Mouse (Mus musculus) heart, adult 2 months (tissue): Measurements from ENCODE around the gene Fanci. TPM values are rescaled to one million over a fixed set of nuclear protein-coding genes. Genes with fewer than 3 reads are reported as not detected.

Experiments
- DNase-seq, 2 experiments: peaks; one replicate each; pipeline ENCODE4 v3.0.0; 2021
- H3K27ac ChIP-seq: fragments of 200-600 bp; 2 replicates; pipeline ENCODE4 v1.8.1; 2022
- H3K27me3 ChIP-seq: fragments of 200-500 bp; 2 replicates; pipeline ENCODE4 v1.6.1; 2012; ENCODE audit warnings: mild to moderate bottlenecking, low read length, inconsistent platforms, mixed read lengths; ENCODE audit not compliant: control insufficient read depth, insufficient read depth
- H3K36me3 ChIP-seq: fragments of 200-500 bp; 2 replicates; pipeline ENCODE4 v1.6.1; 2012; ENCODE audit warnings: low read length, inconsistent platforms; ENCODE audit not compliant: control insufficient read depth, insufficient read depth
- H3K4me1 ChIP-seq: fragments of 200-500 bp; 2 replicates; pipeline ENCODE4 v1.6.1; 2011; ENCODE audit warnings: low read length; ENCODE audit not compliant: control insufficient read depth, insufficient read depth
- H3K4me3 ChIP-seq: fragments of 200-600 bp; 2 replicates; pipeline ENCODE4 v1.8.1; 2022
- H3K79me2 ChIP-seq: fragments of 200-500 bp; replicated peaks from 2 replicates; pipeline ENCODE4 v1.6.1; 2012; ENCODE audit warnings: mild to moderate bottlenecking, inconsistent platforms, low read length, moderate library complexity, mixed read lengths; ENCODE audit not compliant: control insufficient read depth, insufficient read depth
- H3K9ac ChIP-seq: fragments of 200-500 bp; 2 replicates; pipeline ENCODE4 v1.6.1; 2012; ENCODE audit warnings: low read depth, mild to moderate bottlenecking, control low read depth, inconsistent platforms, low read length, mixed read lengths
- CTCF ChIP-seq: fragments of 200-600 bp; IDR thresholded peaks from 2 replicates; pipeline ENCODE4 v1.8.1; 2022; ENCODE audit warnings: antibody characterized with exemption, mild to moderate bottlenecking, moderate library complexity
- EP300 ChIP-seq: fragments of 200-500 bp; IDR thresholded peaks from 2 replicates; pipeline ENCODE4 v1.6.1; 2011; ENCODE audit warnings: low read depth, low read length, control low read depth; ENCODE audit not compliant: insufficient read depth
- POLR2A ChIP-seq: fragments of 200-500 bp; IDR thresholded peaks from 2 replicates; pipeline ENCODE4 v1.6.1; 2011; ENCODE audit warnings: mild to moderate bottlenecking, low read depth, low read length, control low read depth; ENCODE audit not compliant: insufficient read depth
- WGBS: fragments of 180-500 bp; shearing (Covaris S2); methylation state at CpG from one replicate; pipeline ENCODE4 v1.1.7; 2018; 5-methylcytosine and 5-hydroxymethylcytosine counted together
- intact Hi-C: fragments of 180-260 bp; cut with DNase I; formaldehyde crosslinking; loops from one replicate; pipeline ENCODE4 v1.15.1; 2025
- polyA plus RNA-seq: library from polyadenylated mRNA; depleted of rRNA; stranded (reverse); fragments of >200 nt; gene quantifications from 2 replicates; pipeline ENCODE4 v1.2.3, GENCODE M21; 2012
- total RNA-seq, 2 experiments: library from RNA; stranded (reverse); gene quantifications; 2 replicates each; pipeline ENCODE4 v1.2.3; 2021

Gene Fanci
- total and polyA plus RNA-seq, 3 experiments: 0.08 to 0.34 (median 0.23) TPM

GRCm38 (mm10) chr7:79363370-79364043, 28.2 kb upstream of the Fanci start:
- DNase-seq: peak; percentile 48 to 79
- no peaks in the 10 kb centered on the region for H3K79me2 ChIP-seq
- TF ChIP-seq POLR2A: no peak
- TF ChIP-seq EP300: peak; percentile 66; the same call in 1 of the 2 replicates
- TF ChIP-seq CTCF: no peak
- 0 out of 2 replicates have a peak overlapping the region, but pooled peaks have one; percentile 26 for H3K27ac ChIP-seq
- no peaks in the 10 kb centered on the region for H3K36me3 ChIP-seq
- intact Hi-C loops: no loop called here
- no peaks in the 10 kb centered on the region for H3K27me3 ChIP-seq
- peaks cover 11% of the 10 kb centered on the region for H3K4me1 ChIP-seq
- no peak overlapping the region for H3K9ac ChIP-seq
- no peak overlapping the region for H3K4me3 ChIP-seq
- WGBS: 25% methylated on average over 8 of the region's 8 CpGs

GRCm38 (mm10) chr7:79368664-79369063, 23.1 kb upstream of the Fanci start:
- WGBS: 48% methylated on average over 5 of the region's 5 CpGs
- intact Hi-C loops: no loop called here

GRCm38 (mm10) chr7:79369416-79369815, 22.3 kb upstream of the Fanci start:
- no peaks in the 10 kb centered on the region for H3K4me1 ChIP-seq

More at GRCm38 (mm10) chr7:79368664-79369063, 23.1 kb upstream of the Fanci start:
- Histone ChIP-seq H3K79me2 (no peaks in the 10 kb centered on the region), H3K4me1 (0 out of 2 replicates have a peak, but pooled peaks cover 2% of the 10 kb centered on the region), H3K9ac (no peak overlapping the region), H3K27ac (no peak overlapping the region), H3K4me3 (no peak overlapping the region), H3K27me3 (no peaks in the 10 kb centered on the region), H3K36me3 (no peaks in the 10 kb centered on the region)
- DNase-seq: no peak
- TF ChIP-seq CTCF: no peak
- no peak for TF ChIP-seq POLR2A
- no peak for TF ChIP-seq EP300

GRCm38 (mm10) chr7:79371321-79371879, 20.3 kb upstream of the Fanci start:
- Histone ChIP-seq H3K9ac (no peak overlapping the region), H3K27ac (no peak overlapping the region), H3K4me3 (no peak overlapping the region), H3K4me1 (0 out of 2 replicates have a peak, but pooled peaks cover 1% of the 10 kb centered on the region), H3K79me2 (no peaks in the 10 kb centered on the region), H3K27me3 (no peaks in the 10 kb centered on the region), H3K36me3 (no peaks in the 10 kb centered on the region)
- intact Hi-C loops: loop anchor here (1.0 to 5.0 kb wide), 3 partner anchors 96 to 224 kb away; partner anchors contain the start of gene Polg
- TF ChIP-seq EP300 (peak; percentile 51; the same call in 1 of the 2 replicates), POLR2A (no peak), CTCF (peak; percentile 94)
- peak; percentile 50 to 74 for DNase-seq
- whole genome bisulfite sequencing: 19% methylated on average over 10 of the region's 10 CpGs

More at GRCm38 (mm10) chr7:79369416-79369815, 22.3 kb upstream of the Fanci start:
- Histone ChIP-seq H3K9ac (no peak overlapping the region), H3K4me3 (no peak overlapping the region), H3K36me3 (no peaks in the 10 kb centered on the region), H3K27ac (no peak overlapping the region), H3K27me3 (no peaks in the 10 kb centered on the region), H3K79me2 (no peaks in the 10 kb centered on the region)
- no peak for DNase-seq
- 61% methylated on average over 4 of the region's 4 CpGs for WGBS
- intact Hi-C loops: no loop called here
- TF ChIP-seq CTCF: no peak
- no peak for TF ChIP-seq EP300
- TF ChIP-seq POLR2A: no peak

- no peak overlapping the region for H3K9ac ChIP-seq
- no peaks in the 10 kb centered on the region for H3K36me3 ChIP-seq
- H3K4me1 ChIP-seq: 0 out of 2 replicates have a peak, but pooled peaks cover 1% of the 10 kb centered on the region
- intact Hi-C loops: loop anchor here (5.0 kb wide), 2 partner anchors 93 to 173 kb away; partner anchors contain the start of gene Polg
- no peak for DNase-seq
- H3K27me3 ChIP-seq: no peaks in the 10 kb centered on the region
- H3K27ac ChIP-seq: no peak overlapping the region
- TF ChIP-seq POLR2A (no peak), CTCF (no peak), EP300 (no peak)
- no peaks in the 10 kb centered on the region for H3K79me2 ChIP-seq
- no peak overlapping the region for H3K4me3 ChIP-seq
These were observed 17.7 kb upstream of the Fanci start for GRCm38 (mm10) chr7:79374017-79374416.

GRCm38 (mm10) chr7:79375594-79375993, 16.1 kb upstream of the Fanci start:
- Histone ChIP-seq H3K79me2 (no peaks in the 10 kb centered on the region), H3K27ac (no peak overlapping the region), H3K9ac (no peak overlapping the region), H3K36me3 (no peaks in the 10 kb centered on the region), H3K27me3 (no peaks in the 10 kb centered on the region), H3K4me3 (no peak overlapping the region), H3K4me1 (0 out of 2 replicates have a peak, but pooled peaks cover 1% of the 10 kb centered on the region)
- intact Hi-C loops: no loop called here
- DNase-seq: no peak
- WGBS: 60% methylated on average over 5 of the region's 5 CpGs
- TF ChIP-seq EP300 (no peak), CTCF (no peak), POLR2A (no peak)
